Mouse (Mus musculus) olfactory bulb, adult 2 months (tissue): ENCODE measurements around the gene Prkg1.

Experiments used
- CTCF ChIP-seq: fragments of 200-500 bp; IDR thresholded peaks from 2 replicates; pipeline ENCODE4 v1.5.1; 2012; ENCODE audit warnings: low read depth, mild to moderate bottlenecking, low read length, moderate library complexity; ENCODE audit not compliant: insufficient read depth
- POLR2A ChIP-seq: fragments of 200-500 bp; IDR thresholded peaks from 2 replicates; pipeline ENCODE4 v1.6.1; 2012; ENCODE audit warnings: mild to moderate bottlenecking, low read depth, low read length, moderate library complexity; ENCODE audit not compliant: insufficient read depth

DNA sequence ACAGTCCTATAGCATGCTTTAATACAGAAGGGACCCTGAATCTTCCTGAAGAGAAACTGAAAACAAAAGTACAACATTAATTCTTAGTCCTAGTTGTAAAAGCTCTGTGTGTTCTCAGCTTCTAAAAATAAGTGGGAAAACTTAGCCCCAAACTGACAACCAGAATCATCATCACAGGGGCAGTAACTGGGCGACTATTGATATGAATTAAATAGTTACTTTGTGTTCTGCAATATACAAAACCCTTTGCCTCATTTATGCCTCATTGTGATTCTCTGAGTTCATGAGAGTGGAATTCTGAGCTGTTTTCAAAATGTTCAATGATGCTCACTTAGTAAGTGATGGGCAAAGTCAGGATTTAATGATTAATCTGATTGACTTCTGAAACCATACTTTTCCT lies 170.8 kb downstream of the Prkg1 start:
- TF ChIP-seq CTCF (no peak), POLR2A (no peak)
